Mouse (Mus musculus) gastrocnemius, adult 8-10 months (tissue): ENCODE measurements around the gene H60b. TPM values are rescaled to one million over a fixed set of nuclear protein-coding genes. Genes with fewer than 3 reads are reported as not detected.
"Not testable (repeated sequence)": the region's sequence is repeated elsewhere in the genome, so short reads cannot be mapped to it uniquely, and the experiment has no call there.

Source experiments
- DNase-seq, 2 experiments: peaks; one replicate each; pipeline ENCODE4 v3.0.0; 2022; ENCODE audit warnings: low spot score in 2 of 2
- total RNA-seq, 4 experiments: library from RNA; stranded (reverse); gene quantifications; 2 replicates each; pipeline ENCODE4 v1.2.4; 2022

The H60b gene
- total RNA-seq, 4 experiments from 2014 or later: not detected

DNA sequence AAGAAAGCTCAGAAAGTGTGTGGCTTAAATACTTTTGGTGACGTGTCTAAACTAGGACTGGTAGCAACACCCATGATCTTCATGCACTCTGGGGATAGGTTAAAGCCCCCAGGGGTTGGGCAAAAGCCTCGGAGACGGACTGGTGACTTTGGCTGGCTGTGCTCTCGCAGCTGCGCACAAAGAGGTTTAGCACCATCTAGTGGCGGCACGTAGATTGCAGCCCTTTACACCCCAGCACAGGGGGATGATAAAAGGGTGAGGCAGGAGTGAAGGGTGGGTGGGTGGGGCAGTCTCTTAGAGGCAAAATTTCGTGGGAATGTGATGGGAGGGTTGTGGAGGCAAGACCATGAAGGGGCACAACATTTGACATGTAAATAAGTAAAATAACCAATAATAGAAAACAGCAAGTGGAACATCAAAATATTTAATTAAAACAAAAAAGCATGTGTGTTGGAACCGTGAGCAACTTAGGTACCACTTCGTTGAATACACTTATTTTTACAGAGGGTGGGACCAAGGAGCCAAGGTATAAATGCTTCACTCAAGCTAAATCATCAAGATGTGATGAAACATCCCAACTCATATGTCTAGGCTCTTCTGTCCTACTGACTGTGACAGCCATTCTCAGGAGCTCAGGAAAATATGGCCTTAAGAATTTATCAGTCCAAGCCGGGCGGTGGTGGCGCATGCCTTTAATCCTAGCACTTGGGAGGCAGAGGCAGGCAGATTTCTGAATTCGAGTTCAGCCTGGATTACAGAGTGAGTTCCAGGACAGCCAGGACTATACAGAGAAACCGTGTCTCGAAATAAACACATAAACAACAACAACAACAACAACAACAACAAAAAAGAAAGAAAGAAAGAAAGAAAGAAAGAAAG lies 5.6 kb downstream of the H60b start:
- peak; percentile 52 to 54 for DNase-seq

DNA sequence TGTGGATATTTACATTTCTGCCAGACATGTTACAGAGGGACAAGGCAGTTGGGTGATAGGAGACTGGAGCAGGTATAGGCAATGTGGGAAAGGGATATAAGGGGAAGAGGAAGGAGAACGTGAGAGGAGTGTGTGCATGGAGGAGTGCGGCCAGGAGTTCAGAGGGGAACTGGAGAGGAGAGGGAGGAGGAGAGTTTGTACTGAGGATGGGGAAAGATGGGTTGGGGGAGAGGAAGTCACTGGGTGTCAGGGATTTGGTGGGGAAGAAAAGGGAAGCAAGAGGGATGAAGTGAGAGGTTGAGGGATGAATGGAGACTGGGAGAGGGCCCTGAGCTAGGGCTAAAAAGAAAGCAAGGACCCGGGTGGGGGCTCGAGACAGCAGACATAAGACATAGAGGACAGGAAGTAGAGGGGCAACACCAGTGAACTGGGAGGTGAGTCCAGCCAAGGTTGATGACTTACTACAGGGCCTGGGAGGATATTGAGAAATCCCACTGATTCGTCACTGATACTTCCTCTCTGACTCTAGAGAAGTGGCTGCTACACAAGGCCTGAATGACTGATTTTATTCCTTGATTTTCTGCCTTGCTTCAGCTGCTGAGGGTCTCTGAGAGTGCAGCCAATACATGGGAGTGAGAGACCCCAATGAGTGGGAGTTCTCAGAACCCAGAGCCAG lies 7.1 kb downstream of the H60b start:
- DNase-seq: not testable (repeated sequence)

DNA sequence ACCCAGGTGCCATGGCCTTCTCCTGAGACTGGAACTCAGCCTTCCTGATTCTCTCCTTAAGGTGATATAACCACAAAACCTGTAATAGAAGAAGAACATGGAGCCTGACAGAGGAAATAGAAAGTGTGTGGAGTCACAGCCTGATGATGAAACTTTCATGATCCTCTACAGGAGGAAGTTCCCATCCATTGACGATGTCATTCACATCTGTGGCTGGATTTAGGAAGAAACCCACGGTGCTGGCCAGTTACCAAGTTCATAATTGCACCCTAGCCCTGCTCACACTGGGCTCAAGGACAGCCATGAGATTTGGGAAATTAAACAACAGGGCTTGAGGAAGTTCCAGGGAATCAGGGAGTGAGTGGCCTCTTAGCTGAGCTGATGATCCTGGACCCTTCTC lies 7.6 kb downstream of the H60b start:
- not testable (repeated sequence) for DNase-seq

DNA sequence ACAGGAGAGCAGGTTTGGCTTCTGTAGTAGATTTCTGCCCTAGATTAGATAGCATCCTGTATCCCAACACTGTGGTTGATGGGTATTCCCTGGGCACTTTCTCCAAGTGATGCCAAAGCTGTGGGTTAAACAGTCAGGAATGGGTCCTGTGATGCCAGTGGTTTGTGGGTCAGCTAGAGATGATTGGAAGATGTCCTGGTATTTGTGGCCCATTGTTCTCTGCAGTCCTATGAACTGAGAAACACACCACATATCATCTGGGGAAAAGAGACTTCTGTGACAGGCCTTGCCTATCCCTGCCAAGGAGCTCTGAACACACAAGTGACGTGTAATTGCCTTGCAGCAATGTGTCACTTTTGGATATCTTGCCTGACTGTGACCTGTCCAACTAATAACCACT lies 8.7 kb downstream of the H60b start:
- not testable (repeated sequence) for DNase-seq

DNA sequence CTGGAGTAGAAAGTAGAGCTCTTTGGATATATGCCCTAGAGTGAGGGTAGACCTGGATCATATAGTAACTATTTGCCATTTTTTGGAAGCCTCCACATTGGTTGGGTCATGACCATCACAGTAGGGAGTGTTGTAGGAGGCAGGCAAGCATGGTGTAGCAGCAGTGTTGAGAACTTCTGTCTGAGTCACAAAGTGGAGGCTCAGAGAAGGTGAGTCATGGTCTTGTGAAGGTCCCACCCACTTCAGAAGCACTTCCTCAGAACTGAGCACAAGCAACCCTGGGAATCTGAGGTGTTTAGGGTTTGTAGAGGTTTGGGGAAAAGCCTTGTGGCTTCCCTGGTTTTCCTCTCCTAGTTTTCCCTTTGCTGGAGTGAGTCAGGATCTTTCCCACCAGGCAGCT lies 10.7 kb downstream of the H60b start:
- not testable (repeated sequence) for DNase-seq

DNA sequence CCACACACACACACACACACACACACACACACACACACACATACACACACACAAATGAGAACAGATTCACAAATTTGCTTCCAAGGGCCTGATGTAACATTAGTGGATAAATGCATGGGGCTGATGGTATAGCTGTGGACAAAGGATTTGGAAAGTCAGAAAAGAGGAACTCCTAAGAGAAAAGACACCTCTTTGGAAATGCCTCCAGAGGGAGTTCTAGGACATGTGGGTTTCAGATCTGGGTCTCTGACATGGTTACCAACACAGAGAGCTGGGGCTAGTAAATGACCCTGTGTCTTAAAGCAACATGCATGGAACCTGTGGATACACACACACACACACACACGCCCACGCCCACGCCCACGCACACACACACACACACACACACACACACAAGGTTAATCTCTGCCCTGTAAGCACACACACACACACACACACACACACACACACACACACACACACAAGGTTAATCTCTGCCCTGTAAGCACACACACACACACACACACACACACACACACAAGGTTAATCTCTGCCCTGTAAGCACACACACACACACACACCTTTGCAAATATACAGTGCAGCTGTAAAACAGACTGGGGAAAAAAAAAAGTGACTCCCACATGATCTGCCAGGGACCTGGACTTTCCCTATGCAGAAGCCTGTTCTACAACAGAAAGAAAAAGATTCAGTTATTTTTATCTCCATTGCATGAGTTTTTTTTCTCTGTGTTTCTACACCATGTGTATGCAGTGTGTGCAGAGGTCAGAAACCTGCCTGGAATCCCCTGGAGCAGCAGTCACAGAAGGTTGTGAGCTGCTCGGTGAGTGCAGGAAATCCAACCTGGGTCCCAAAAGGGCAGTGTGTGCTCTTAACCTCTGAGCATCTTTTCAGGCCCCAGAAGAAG lies 14.3 kb downstream of the H60b start:
- DNase-seq: not testable (repeated sequence)

DNA sequence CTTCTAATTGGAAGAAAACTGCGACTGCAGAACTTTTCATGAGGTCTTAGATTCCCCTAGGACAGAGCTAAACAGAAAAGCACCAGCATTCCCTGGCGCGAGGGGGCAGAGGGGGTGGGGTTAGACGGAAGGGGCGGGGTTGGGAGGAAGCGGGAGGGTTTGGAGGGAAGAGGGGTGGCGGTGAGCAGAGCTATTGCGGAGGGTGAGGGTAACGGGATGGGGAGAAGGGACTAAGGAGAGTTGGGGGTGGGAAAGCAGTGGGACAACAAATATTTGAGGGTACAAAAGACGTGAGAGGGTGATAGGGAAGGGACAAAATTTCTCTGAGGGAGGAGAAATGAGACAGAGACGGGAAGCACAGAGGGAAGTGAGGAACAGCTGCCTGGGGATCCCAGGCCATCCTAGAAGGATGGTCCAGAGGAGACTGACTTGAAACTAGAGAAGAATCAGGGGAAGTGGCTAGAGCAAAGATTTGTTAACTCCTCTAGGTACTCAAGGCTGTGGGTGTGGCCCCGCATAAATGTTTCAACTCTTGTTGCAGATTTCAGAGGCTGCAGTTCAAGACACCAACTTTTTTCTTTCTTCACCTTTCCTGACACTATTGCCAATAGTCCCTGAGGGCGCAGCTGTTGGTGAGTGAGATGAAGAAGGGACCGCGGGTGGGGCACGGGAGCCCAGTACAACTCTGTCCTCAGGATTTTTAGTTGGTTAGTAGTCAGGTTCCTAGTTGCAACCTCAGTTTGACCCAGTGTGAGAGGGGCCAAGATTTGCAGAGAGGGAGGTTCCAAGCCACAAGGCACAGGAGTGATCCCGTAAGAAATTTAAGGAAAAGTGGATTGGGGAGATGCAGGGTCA lies 15.2 kb downstream of the H60b start:
- not testable (repeated sequence) for DNase-seq

DNA sequence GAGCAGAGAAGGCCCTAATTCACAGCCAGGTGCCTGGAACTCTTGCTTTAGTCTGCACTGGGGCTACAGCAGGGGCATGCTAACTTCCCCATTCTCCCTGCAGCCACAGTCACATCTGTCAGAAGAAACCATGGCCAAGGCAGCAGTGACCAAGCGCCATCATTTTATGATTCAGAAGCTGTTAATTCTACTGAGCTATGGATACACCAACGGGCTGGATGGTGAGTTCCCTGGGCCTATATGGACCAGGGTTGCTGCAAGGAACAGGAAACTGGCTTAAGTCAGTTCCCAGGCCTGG lies 15.8 kb downstream of the H60b start:
- not testable (repeated sequence) for DNase-seq

DNA sequence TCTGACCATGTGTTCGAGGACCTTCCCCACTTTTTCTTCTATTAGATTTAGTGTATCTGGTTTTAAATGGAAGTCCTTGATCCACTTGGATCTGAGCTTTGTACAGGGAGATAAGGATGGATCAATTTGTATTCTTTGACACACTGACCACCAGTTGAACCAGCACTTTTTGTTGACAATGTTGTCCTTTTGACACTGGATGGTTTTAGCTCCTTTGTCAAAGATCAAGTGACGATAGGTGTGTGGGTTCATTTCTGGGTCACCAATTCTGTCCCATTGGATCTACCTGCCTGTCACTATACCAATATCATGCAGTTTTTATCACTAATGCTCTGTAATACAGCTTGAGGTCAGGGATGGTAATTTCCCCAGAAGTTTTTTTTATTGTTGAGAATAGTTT lies 18.1 kb downstream of the H60b start:
- DNase-seq: not testable (repeated sequence)

DNA sequence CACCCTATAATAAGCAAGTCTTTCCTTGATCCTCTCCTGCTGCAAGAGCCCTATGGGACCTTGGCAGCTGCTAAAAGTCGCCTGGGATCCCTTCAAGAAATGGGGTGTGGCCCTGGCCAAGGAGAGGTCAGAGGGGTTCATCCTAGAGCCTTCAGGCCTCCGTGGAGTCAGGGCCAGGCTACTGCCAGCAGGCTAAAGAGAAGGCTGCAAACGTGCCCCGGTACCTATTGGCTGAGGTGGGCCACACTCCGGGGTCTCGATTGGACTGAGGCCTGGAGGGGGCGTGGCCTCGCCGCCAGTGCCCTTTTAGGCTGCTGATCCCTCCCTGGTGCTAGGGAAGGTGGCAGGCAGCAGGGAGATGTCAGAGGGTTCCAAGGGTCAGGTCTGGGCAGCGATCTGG lies 32.6 kb downstream of the H60b start:
- not testable (repeated sequence) for DNase-seq

DNA sequence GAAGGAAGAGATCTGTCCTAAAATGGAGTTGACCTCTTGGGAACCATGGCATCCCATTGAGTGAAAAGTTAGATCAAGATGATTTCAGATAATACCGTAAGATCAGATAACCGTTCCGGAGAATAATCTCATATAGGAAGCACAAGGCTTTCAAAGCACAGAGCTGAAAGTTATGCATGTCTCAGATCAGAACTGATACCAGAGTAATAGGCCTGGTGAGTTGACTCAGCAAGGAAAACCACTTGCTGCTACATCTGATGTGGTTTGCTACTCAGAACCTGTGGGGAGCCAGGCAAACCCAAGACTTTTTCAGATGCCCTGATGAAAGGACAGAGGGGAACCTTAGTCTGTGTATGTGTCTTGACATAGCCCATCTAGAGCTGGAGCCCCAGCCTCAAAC lies 43.0 kb downstream of the H60b start:
- not testable (repeated sequence) for DNase-seq

DNA sequence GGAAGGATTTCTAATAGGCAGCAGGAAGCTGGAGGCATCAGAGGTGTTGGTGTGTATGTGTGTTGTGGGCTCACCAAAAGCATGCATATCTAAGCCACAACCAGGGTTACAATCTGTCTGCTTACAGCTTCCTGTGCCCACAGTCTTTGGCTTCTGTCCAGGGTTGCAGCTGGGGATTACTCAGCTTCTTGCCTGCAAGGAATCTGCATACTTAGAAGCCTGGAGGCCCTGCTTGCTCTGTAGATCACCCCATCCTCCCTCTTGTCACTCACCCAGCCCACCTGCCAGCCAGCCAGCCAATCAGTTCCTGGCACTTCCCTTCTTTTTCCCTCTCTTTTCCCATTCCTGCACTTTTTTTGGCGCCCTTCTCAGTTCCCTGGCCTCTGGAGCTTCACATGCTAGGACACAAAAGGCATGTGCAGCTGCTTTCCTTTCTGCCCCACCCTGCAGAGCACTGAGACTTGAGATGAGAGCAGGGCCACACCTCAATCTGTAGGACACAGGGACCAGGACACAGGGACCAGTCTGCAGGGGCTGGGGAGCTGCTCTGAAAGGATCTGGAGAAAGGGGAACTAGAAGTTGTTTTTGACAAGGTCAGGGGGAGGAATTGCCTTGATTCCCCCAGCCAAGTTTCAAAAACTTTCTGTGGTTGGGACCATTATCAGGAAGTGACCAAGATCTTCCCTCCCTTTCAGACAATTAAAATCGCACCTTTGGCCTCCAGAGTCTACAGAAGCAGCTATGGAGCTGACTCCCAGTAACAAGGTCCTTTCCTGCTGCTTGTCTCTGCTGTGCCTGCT lies 44.6 kb downstream of the H60b start:
- not testable (repeated sequence) for DNase-seq

DNA sequence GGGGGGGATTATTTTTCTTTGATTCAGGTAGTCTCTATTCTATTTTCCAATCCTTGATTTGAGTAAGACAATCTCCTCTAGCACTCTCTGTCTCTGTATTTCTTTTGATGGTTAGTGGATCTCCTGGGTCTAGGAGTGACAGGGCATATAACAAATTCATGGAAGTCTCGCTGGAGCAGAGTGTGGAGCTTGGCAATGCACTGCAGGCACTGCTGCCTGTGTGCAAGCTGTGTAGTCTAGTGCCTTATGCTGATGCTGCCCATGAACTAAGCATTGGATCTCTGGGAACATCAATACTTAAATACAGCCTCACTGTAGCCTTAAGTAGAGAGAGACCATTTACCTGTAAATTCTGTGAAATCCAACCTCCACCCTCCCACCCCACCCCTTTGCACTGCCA lies 48.1 kb downstream of the H60b start:
- DNase-seq: not testable (repeated sequence)

DNA sequence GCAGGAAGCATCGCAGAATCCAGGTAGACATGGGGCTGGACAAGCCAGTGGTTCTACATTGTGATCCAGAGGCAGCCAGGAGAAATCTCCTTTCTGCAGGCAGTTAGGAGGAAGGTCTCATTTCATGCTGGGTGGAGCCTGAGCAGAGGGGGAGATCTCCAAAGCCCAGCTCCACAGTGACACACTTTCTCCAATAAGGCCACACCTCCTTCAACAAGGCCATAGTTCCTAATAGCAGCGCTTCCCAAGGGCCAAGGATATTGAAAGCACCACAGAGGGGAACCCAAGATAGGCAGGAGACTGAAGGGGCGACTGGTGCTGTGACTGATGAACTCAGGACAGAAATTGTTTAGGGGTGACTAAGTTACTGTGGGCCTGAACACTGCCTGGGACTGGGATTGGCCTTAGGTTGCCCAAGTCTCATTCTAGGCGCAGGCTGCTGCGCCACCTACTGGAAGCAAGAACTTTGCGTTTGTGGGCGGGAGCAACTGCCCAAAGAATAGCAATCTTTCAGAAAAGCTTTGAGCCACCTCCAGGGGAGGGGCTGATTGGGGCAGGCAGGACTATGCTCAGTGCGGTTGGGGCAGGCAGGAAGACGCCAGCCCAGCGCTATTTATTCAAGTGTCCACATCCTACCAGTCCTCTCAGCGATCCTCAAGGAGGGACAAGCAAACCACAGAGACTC lies 53.8 kb downstream of the H60b start:
- peak in 1 of 2 experiments; percentile 11 for DNase-seq

DNA sequence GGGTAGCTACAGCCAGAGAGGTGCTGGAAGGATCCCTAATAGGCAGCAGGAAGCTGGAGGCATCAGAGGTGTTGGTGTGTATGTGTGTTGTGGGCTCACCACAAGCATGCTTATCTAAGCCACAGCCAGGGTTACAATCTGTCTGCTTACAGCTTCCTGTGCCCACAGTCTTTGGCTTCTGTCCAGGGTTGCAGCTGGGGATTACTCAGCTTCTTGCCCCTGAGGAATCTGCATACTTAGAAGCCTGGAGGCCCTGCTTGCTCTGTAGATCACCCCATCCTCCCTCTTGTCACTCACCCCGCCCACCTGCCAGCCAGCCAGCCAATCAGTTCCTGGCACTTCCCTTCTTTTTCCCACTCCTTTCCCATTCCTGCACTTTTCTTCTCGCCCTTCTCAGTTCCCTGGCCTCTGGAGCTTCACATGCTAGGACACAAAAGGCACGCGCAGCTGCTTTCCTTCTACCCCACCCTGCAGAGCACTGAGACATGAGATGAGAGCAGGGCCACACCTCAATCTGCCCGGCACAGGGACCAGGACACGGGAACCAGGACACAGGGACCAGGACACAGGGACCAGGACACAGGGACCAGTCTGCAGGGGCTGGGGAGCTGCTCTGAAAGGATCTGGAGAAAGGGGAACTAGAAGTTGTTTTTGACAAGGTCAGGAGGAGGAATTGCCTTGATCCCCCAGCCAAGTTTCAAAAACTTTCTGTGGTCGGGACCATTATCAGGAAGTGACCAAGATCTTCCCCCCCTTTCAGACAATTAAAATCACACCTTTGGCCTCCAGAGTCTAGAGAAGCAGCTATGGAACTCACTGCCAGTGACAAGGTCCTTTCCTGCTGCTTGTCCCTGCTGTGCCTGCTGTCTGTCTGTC lies 65.3 kb downstream of the H60b start:
- DNase-seq: peak in 1 of 2 experiments; percentile 3

DNA sequence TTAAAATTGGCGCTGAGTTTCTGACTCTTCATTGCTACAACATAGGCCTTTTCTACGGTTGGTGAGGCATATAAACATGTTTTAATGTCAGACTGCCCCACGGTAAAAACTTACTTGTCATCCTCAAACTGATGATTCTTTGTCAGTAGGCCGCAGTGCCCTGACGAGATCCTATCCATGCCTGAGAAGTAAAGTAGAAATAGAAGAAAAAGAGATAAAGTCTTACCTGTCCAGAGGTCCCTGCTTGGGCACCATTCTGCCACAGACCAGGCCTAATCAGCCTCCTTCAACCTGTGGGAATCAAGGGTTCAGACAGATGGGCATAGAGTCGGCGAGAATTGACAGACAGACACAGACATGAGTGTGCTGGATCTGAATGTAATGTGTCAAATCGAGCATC lies 106.7 kb downstream of the H60b start:
- no peak for DNase-seq

DNA sequence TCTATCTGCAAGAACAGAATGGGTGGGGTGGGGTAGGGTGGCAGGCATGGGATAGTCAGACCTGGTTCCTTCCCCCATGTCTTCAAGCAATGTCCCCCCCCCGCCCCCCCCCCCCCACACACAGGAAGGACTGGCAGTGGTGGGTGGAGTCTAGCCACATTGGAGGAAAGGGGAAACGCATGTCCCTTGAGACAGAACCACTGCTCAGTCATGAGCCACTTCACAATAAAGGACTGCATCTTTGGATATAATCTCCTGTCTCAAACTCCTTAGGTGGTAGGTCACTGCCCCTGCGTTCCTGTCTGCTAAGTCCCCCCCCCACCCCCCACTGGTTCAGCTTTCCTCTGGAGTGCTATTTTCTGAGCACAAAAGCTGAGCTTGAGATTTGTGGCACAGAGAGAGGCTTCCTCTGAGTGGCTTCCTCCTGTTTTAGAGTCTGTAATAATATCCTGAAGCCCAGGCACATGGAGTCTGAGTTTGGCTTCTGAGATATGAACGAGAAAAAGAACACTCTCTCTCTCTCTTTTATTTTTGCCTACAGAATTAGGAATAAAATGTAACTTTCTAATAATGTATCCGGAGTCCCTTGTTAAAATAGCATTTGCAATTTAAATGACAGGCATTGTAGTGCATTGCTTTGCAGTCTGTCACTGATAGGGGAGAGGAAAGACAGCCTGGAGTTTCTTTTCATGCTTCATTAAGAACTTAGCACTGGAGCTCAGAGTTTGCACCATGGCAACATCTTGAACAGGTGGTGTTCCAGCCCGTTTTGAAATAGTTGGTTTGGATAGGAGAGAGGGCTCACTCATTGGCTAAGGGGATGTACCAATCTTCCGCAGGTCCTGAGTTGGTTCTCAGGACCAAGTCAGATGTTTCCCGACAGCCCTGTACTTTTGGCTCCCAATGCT lies 112.7 kb downstream of the H60b start:
- not testable (repeated sequence) for DNase-seq
